Mouse (Mus musculus) layer of hippocampus, postnatal 25 days (tissue): ENCODE measurements at regions not wholly inside any gene's neighbourhood (a gene's known extent, or its start where the extent isn't known, plus 50 kb on each side); places are given as distances from the start of the nearest gene placed in this dataset.

Source experiments
- DNase-seq, 2 experiments: peaks; one replicate each; pipeline ENCODE4 v3.0.0; 2022; ENCODE audit warnings: mixed read lengths in 2 of 2, low spot score in 1 of 2; ENCODE audit errors: extremely low spot score in 1 of 2

DNA sequence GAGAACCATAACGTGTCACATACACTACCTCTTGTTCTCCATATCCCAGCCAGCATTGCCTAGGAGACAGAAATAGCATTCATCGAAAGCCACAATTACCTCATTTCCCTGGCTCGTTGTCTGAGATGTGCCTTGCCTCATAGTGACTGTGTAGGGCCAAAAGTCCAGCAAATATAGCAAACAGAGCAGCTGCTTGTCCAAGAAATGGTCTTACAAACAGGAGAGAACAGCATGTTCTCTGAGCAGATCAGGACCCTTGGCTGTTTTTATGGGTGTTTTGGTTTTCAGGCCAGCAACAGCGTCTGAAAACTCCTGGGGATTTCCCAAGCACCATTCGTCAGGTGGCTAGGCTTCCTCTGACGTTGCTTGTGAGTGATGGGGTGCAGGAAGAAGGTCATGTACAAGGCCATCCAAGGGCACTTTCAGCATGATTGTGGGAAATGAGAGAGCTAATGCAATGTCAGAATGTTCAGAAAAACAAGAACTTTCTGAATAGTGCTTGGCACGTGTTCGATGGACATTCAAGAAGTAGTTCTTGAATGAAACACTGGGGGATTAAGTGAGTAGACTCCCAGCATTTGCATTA, 528.9 kb upstream of the Pappa start:
- no peak for DNase-seq

DNA sequence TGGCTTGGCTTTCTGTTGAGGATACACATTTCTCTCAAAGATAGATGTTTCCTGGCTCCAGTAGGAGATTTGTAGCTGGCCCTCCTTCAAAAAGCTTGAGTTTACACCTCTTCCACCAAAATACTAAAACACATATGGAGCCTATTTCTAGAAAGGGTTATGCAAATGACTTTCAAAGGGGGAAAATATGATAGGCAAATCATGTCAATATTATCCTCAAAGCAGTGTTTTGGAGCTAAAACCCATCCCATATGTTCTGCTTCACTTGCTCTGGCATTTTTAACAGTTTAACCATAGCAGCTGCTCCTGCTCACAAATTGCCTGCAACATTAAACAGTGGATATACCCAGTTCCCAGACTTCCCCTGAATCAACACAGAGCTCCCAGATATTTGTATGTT, 525.5 kb upstream of the Pappa start:
- DNase-seq, result no peak

GRCm38 (mm10) chr4:64599222-64599621, 524.8 kb upstream of the Pappa start:
- DNase-seq, result no peak

DNA sequence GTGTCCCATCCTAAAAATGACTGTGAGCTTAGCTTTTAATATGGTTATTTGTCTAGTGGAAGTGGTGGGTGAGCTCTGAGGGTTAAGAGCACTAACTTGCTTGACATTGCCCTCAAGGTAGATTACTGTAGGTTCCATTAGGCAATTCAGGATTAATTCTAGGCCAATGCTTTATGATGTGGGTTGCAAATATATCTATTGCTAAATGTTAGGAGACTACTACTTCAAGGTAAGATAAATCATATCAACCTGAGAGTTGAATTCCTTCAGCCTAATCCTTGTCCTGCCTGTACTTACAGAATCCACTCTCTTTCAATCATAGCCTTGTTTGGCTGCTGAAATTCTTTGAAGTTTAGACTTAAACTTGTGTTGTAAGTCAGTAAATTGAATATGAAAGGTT, 501.2 kb upstream of the Pappa start:
- no peak for DNase-seq

DNA sequence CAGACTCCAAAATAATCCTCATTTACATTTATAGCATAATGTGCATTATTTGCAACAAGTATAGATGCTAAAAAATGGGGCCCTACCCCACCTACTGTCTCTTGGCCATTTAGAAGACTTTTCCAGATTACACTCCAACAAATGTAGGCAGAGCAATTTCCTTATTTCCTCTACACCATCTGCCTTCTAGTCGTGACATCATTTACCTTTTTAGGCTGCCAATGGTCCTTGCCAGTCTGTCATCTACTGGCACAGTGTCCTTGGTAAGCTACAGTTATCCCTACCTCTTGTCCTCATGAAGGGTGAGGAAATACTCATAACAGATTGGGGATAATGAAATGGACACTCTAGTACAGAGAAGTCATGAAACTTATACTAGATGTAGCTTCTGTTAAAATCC, 491.8 kb upstream of the Pappa start:
- no peak for DNase-seq

DNA sequence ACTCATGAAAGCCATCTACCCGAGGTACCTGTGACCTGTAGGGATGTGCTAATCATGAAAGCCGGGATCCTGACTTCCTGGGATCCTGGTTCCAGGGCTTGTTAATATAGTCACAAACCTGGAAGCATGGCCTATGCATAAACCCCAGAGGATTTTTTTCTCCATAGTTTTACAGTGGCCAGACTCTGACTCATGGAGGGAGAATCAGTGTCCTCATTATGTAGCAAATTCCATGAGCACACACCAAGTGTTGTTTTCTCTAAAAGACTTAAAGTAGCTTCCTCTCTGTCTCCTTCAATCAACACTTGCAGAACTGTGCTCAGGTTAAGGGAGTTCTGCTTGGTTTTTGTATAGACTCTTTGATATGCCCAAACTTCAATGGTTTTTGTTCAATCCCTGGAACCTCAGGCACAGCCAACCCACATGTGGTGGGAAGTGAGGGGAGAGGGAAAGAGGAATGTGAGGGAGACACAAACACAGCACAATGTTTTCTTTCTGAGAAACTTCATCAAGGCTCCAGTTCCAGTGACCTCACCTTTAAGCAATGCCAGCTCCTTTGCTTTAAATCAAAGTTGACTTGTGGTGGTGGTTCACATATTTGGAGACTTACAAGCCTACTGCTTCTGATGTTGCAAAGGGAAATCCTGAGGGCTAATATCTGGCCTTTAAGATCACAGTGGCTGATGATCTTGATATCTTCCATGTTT, 488.6 kb upstream of the Pappa start:
- DNase-seq, result no peak

GRCm38 (mm10) chr4:64640056-64640455, 483.9 kb upstream of the Pappa start:
- DNase-seq, result no peak

DNA sequence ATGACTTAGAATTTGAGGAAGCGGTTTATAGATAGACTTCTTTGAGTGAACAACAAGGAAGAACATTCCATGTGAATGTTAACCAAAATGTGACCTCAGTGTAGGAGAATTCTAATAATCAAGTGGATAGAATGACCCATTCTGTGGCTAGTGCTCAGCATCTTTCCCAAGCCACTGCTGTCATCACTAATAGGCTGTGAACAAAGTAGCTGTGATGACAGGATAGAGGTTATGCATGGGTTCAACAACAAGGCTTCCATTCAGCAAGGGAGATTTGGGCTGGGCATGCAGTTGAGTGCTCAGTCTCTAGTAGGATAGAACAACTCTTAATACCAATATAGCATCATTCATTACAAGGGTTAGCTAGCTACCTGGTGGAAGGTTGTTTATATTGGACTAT, 483.0 kb upstream of the Pappa start:
- no peak for DNase-seq

- no peak for DNase-seq
These were observed 478.8 kb upstream of the Pappa start for GRCm38 (mm10) chr4:64645141-64645540.

DNA sequence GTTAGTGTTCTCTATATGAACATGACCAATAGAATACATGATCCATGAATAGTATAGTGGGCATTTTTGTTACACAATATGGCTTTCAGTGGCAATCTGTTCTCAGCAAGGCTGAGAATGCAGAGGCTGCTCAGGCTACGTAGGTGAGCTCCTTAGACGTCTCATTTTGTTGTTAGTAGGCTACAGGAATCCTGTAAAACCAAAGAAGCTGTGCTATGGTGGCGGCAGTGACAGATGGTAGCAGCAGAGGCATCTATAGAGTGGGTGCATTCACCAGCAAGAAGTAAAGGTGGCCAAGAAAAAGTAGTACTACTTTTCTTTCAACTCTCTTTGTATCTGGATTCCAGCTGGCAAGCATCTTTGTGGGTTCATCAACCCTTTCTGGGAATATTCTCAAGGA, 469.8 kb upstream of the Pappa start:
- no peak for DNase-seq

GRCm38 (mm10) chr4:64655534-64655933, 468.4 kb upstream of the Pappa start:
- DNase-seq, result no peak

- no peak for DNase-seq
These were observed 460.3 kb upstream of the Pappa start for GRCm38 (mm10) chr4:64663722-64664121.

GRCm38 (mm10) chr4:64667998-64668397, 456.0 kb upstream of the Pappa start:
- no peak for DNase-seq

DNA sequence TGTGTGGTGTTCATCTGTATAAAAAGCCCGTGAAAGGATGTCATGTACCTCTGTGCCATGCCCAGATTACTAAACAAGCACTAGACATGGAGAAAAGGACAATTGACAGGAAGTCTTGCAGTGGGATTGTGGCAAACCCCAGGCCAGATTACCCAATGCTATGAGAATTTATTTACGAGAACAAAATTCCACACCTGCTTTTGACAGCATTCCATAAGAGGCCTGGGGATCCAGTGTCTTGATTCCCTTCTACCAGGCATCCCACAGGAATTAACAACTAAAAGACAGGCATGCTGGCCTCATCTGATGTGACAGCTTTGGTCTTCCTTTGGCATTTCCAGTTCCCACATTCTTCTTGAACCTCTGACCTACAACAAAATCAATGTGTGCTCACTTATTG, 454.3 kb upstream of the Pappa start:
- DNase-seq, result no peak

DNA sequence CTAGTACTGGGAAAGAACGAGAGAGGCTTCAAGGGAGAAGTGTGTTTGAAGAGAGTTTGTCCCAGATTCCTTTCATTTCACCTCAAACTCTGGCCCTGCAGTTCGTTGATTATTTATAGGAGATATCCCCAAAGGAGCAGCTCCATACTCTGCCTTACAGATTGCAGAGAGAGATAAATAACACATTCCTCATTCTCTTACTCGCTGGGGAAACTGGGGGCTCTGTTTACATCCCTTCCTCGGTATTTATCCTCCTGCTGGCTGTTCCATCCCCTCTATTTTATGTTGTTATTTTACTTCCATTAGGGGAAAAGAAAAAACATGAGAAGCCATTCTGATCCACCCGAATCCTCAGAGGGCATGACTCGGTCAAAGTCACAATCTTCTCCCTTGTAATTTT, 447.5 kb upstream of the Pappa start:
- no peak for DNase-seq

- DNase-seq, result no peak
These were observed 447.1 kb upstream of the Pappa start for GRCm38 (mm10) chr4:64676881-64677280.

- no peak for DNase-seq
These were observed 439.3 kb upstream of the Pappa start for GRCm38 (mm10) chr4:64684654-64685053.

DNA sequence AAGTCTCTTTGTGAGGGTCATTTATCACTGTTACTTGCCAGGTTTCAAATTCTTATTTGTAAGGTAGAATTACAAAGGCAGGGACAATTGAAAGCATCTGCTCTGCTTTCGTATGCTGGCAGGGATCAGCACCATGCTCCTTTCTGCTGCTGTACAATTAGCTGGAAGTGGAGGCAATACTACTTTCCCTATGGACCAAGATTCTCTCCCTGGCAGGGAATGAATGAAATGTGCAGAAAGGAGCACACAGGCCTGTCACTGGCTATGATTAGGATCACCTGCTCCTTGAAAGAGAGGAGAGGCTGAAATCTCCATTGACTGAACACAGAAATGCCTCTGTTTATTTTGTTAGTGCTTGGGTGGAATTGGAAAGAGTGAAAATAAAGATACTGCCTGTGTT, 427.8 kb upstream of the Pappa start:
- no peak for DNase-seq

GRCm38 (mm10) chr4:64723296-64723695, 400.7 kb upstream of the Pappa start:
- no peak for DNase-seq

GRCm38 (mm10) chr4:64724851-64725250, 399.1 kb upstream of the Pappa start:
- DNase-seq, result no peak

GRCm38 (mm10) chr4:64755986-64756385, 368.0 kb upstream of the Pappa start:
- DNase-seq, result no peak

DNA sequence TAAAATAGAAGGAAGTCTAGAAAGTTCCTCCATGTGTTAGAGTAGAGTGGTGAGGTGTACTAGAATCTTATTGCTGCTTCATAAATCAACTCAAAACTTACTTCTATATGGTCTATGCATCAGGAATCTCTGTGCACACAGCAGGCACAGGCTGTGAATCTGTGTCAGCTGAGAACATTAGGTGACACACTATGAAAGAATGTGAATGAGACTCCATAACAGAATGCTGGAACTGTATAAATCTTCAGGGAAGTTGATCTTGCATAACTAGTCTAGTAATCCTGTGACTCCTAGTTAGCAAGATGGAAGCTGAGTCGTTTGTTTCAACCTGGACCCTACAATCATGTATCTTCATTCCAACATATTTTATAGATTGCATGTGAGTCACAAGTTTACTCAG, 355.4 kb upstream of the Pappa start:
- DNase-seq, result no peak

DNA sequence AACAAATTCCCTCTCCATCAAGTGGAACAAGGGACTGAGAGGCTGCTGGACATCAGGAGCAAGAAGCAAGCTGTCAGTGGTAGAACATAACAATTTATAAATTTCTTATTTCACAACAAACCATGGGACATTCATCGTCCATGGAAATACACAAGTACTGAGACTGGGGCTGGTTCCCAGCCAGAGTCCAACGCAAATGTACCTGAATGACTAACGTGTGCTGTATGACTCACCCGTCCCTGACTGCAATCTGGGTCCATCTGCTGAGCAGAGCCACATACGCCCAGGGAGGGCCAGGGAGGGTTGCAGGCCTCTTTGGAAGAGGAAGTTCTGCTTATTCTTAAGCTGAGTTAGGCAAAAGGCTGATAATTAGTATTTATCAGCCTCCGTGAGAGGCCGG, 320.1 kb upstream of the Pappa start:
- DNase-seq, result no peak
